Mouse (Mus musculus): ENCODE data around the gene Zc3h14.

- TF ChIP-seq CTCF (IDR thresholded peaks at IDR 0.05; ENCODE audit: low read depth) (no peak), EP300 (IDR thresholded peaks at IDR 0.05; ENCODE audit: low read depth) (no peak)
These were observed 88.7 kb downstream of the Zc3h14 start for GRCm38 (mm10) chr12:98835466-98835865.
